Mouse (Mus musculus) MN1 (cell line): ENCODE measurements at regions not wholly inside any gene's neighbourhood (a gene's known extent, or its start where the extent isn't known, plus 50 kb on each side); places are given as distances from the start of the nearest gene placed in this dataset.
A peak's percentile ranks its signal among the peaks of the same experiment; 100 is the strongest.

Source experiments
- DNase-seq: peaks from one replicate; pipeline ENCODE4 v3.0.0-alpha.2; 2016; ENCODE audit warnings: low spot score

DNA sequence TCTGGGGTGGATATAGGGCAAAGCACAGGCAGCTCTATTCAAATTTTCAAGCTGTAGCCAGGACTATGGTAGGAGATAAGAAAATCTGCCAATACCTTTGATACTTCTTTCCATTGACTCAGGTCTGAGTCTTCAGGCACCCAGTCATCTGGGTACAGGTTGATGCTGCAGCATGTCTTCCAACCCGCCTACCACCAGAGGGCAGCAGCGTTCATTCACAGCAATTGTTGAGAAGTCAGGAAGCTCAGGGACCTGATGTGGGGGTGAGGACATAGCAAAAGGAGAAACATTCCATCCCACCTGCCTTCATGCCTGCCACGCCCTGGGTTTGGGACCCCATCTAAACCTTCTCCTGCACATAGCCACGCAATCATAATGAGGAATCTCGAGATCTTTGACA, 118.2 kb upstream of the Gm21876 start:
- DNase-seq = peak; percentile 8

DNA sequence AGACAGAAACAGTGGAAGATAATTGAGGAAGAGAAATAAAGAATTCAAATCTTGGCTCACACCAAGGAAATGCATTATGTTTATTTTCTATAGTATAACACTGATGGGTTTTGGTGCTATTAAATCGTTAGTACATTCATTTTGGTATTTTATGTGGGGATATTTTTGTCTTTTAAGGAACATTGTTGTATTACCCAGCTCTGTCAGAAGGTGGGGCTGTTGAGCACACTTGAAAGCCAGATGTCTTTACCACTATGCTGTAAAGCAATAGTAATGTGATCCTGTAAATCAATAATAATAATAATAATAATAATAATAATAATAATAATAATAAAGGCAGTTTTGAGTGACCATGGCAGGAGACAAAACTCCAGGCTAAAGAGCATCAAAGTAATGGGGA, 120.0 kb upstream of the Gm21876 start:
- no peak for DNase-seq

DNA sequence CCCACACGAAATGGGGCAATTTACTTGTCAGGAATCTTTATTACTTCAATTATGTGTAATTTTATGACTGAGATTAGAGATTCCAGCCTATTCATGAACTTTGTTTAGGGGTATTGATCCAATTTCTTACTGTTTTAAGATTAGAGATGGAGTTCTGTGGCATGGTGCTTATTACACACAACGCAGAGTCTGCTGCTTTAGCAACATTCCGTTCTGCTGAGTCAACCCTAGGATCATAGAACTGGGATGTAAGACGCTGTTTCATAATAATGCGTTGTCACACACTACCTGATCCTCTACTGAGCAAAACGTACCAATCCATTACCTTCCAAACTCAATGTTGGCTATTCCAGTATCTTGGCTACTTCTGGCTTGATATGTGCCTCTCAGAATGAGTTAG, 121.9 kb upstream of the Gm21876 start:
- no peak for DNase-seq

DNA sequence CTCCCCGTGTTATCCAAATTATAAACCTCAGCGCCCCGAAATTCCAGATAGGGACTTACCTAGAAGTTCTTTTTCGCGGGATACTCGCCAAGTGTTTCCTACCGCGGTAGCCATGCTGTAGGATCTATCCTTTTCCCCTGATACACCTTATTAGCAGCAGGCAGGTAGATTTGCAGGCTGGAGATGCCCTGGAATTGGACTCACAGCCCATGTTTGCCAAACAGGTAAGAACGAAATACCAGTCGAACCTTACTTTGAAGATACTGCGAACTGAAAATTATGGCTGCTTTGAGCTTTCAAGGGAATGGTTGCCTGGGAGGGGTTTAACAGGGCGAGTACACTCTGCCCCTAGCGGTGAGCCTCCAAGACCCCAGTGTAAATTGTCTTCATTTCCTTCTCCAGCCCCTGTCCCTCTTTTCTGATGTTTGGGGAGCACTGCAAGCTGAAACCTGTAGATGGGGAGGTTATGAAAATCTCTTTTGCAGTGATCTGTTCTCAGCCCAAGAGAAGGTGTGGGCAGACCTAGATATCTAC, 149.8 kb upstream of the Agtr2 start:
- no peak for DNase-seq

DNA sequence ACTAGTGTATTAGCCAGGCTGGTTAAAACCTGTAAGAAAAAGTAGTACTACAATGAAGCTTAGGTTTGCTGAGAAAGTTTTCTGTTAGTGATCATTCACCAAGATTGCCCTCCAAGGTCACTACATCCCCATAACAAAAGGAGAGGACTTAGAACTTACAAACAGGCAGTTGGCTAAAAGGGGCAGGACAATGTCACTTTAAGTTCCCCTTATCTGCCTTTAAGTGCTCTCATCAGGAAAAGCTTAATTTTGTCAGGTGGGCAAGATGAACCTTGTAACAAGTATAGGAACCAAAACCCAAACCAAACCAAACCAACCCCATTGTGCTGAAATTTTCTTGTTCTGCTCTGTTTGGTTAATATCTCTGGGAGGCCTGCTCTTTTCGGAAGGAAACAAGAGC, 139.9 kb upstream of the Agtr2 start:
- no peak for DNase-seq

DNA sequence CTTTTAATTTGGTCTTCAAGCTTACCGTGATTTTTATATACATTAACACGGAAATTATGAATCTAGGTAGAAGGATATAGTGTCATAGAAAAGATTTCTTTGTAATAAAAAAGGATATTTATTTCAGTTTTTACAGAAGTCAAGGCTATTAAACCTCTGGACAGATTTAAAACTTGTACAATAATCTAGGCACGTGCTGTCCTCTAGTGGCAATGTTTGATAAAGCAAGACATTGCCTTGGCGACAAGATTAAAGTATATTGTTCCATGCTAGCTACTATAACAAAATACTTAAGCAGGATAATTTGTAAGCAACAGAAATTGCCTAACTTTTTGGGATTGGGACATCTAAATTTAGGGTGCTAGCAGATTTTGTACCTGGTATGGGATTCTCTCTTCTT, 133.8 kb upstream of the Agtr2 start:
- peak; percentile 19 for DNase-seq

DNA sequence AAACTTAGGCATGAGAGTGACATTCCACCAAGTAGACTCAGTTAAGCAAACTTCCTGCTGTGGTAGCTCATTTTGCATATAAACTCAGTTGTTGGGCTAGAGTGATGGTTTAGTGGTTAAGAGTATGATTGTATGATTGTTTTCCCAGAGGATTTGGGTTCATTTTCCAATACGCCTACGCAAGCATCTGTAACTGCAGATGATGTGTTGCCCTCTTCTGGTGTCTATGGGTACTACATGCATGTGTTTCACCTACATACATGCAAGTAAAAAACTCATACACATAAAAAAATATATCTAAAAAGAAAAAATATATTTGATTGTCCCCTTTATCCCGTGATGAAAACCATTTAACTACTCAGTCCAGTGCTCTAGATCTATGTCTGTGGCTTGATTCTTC, 132.0 kb upstream of the Agtr2 start:
- DNase-seq = peak; percentile 6

DNA sequence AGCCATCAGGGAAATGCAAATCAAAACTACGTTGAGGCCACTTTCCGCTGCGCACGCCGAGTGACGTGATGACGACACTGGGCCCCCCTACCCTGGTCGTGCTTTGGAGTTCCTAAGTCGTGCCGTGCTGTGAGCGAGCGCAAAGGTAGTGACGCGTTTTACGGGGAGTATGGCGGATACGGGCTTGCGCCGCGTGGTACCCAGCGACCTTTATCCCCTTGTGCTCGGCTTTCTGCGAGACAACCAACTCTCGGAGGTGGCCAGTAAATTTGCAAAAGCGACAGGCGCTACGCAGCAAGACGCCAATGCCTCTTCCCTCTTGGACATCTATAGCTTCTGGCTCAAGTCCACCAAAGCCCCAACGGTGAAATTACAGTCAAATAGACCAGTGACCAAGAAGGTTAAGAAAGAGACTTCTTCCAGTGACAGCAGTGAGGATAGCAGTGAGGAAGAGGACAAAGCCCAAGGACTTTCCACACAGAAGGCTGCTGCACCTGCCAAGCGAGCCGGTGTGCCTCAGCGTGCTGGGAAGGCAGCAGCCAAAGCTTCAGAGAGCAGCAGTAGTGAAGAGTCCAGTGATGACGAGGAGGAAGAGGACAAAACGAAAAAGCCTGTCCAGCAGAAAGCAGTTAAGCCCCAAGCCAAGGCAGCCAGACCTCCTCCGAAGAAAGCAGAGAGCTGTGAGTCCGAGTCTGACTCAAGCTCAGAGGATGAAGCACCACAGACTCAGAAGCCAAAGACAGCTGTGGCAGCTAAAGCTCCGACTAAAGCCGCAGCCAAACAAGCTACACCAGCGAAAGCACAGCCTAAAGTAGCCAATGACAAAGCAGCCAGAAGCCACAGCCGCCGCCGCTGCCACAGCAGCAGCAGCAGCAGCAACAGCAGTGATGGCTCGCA, 123.3 kb upstream of the Agtr2 start:
- peak; percentile 9 for DNase-seq

DNA sequence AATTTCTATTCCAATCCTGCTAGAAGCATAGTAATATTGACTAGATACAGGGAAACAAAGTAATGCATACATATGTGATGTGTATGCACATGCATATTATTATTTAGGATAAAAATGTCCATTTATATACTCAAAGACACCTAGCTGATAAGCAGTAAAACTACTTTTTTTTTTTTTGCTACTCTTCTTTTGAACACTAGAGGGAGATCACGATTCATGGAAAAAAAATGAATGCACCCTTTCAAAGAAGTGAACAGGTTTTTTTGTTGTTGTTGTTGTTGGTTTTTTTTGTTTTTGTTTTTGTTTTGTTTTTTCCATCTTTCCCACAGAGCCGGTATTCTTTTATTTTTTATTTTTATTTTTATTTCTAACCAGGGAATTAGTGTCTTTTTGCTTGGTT, 99.1 kb upstream of the Agtr2 start:
- peak; percentile 24 for DNase-seq

DNA sequence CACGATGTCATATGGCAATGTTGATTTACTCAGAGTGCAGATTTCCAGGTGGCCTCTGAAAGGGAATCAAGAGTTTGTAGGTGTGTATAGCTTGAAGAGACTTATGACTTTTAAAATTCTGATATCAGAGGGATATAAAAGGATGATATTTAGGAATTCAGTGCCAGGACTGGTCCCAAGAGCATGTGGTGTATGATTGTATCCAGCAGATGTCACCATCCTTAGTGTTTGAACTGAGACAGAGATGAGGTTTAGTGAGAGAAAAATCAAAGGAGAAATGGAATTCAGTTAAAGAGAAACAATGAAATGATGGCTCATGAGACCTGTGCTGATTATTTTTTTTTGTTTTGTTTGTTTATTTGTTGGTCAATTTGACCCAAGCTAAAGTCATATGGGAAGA, 94.4 kb upstream of the Agtr2 start:
- no peak for DNase-seq

DNA sequence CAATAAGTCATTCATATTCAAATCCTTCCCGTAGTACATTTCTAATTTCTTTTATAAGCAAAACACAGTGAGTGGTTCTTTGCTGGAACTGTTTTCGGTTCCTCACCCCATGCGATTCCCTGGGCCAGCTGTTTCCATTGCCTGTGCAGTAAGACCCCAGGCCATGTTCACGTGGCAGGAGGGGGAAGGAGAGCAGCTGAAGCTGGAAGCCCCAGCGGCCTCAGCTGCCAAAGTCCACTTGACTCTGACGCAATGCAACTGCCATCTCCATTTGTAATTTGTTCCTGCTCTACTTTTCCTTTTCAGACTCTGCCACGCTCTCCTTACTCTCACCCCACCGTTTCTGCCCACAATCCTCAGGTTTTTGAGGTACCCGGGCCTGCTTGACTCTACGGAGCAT, 91.1 kb upstream of the Agtr2 start:
- DNase-seq = no peak

DNA sequence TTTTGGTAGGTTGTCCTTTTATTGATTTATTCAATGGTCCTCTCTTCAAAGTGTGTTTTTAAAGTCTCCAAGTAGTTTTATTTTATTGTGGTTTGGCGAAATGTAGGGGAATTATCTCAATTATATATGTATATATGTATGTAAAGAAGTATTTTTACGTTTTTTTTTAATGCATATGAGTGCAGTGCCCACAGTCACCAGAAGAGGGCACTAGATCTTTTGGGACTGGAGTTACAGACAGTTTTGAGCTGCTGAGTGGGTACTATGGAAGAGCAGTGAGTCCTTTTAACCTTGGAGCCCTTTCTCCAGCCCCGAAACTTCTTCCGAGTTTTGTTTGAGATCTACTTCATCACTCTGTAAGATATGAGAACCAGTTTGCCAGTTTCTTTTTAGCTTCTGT, 59.5 kb upstream of the Agtr2 start:
- DNase-seq = no peak

DNA sequence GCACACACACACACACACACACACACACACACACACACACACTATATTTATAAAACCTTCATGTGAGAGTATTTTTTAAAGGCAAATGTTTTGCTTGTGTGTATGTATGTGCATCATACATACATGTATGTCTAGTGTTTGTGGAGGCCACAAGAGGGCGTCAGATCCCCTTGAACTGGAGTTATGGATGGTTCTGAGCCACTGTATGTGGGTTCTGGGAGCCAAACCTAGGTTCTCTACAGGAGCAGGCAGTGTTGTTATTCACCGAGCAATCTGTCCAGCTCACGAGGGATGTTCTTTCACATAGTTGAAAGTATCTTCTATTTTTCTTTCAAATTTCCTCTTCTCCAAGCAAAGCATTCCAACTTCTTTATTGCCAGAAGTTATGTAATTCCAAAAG, 56.3 kb upstream of the Agtr2 start:
- no peak for DNase-seq

DNA sequence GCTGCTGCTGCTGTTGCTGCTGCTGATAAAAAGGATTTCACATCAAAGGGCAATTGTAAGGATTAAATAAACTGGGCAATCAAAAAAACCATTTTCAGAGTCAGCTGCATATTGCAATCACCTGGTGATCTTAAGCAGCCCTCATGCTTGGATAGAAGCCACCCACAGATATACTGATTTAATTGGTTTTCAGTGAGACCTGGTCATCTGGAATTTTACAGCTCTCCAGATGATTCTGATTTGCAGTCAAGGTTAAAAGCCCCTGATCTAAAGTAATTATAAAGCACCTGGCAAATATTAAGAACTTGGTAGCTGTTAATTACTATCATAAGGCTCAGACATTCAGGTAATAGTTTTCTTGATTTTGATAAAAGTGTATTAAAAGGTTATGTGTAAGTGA, 50.8 kb upstream of the Agtr2 start:
- peak; percentile 66 for DNase-seq
